Mouse (Mus musculus) cortical plate, adult 2 months (tissue): ENCODE measurements around the gene Cst6.

Source experiments
- CTCF ChIP-seq: fragments of 200-500 bp; IDR thresholded peaks from 2 replicates; pipeline ENCODE4 v1.5.1; 2011; ENCODE audit warnings: mild to moderate bottlenecking, control low read depth, low read length; ENCODE audit not compliant: insufficient read depth; ENCODE audit errors: extremely low read depth
- POLR2A ChIP-seq: fragments of 200-500 bp; IDR thresholded peaks from 2 replicates; pipeline ENCODE4 v1.6.1; 2011; ENCODE audit warnings: mild to moderate bottlenecking, low read length, control low read depth; ENCODE audit not compliant: insufficient read depth; ENCODE audit errors: extremely low read depth

DNA sequence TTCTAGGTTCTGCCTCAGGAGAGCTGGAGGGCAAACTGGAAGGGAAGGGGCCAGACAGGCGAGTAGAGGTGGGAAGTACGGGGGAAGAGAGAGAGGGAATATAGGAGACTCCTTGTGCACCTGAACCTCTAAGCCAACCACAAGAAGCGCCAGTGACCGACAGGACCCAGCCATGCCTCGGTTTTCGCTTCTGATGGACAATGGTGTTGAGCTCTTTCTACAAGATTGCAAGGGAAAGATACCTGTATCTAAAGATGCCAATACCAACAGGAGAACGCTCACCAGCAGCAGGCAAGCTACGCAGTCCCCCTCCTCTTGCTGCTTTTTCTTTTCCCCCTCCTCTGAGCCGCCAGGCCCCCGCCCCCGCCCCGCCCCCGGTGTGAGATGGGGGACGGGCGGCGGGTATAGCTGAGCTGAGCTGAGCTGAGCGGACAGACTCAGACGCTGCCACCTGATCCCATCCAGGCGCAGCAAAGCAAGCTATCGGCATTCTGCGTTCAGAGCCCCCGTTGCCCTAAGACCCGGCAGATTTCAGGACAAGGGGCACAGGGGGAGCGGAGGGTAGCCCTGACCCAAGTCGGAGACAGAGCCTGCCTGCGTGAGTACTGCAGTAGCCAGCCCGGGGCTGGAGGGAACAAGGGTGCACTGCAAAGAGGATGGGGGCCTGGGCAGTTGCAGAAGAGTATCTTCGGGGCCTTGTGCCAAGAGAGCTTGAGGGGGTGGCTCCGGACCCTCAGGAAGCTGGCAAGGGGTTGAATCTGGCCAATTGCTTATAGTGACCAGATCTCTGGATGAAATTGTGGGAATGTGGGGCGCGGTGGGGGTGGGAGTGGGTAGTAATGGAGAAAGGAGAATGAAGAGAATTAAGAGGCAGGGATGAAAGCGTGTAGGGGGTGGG is 51.2 kb downstream of the Cst6 start, which contains the start of gene Gal3st3:
- TF ChIP-seq CTCF, result no peak
- TF ChIP-seq POLR2A, result peak; percentile 64; the same call in 1 of the 2 replicates
